Mouse (Mus musculus): ENCODE measurements at regions not wholly inside any gene's neighbourhood (a gene's known extent, or its start where the extent isn't known, plus 50 kb on each side); places are given as distances from the start of the nearest gene placed in this dataset.

DNA sequence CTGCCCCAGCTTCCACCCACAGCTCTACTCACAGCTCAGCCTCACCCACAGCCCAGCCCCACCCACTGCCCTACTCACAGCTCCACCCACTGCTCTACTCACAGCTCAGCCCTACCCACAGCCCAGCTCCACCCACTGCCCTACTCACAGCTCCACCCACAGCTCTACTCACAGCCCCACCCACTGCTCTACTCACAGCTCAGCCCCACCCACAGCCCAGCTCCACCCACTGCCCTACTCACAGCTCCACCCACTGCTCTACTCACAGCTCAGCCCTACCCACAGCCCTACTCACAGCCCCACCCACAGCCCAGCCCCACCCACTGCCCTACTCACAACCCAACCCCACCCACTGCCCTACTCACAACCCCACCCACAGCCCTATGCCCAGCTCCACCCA is 56.5 kb upstream of the Phox2b start:
- no peak for DNase-seq

DNA sequence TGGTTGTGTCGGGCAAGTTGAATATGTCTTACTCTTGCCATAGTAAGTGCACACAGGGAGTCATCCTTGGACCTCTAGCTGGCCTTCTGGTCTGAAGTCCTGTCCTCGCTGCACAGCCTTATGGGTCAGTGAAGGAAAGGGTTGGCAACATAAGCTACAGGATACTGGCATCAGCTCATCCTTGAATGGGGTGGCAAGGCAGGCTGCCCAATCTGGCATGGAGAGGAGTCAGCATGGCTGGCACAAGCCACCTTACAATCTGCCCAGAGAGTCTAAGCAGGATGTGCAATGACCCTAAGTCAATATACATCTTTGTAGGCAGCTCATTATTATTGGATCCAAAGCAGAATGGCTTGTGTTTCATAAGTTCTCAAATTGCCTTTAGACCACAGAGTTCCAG is 57.8 kb upstream of the Phox2b start:
- peak; percentile 69 to 72 for DNase-seq

GRCm38 (mm10) chr5:67176827-67177226 is 77.7 kb upstream of the Phox2b start:
- no peak for DNase-seq

GRCm38 (mm10) chr5:67179221-67179620 is 80.1 kb upstream of the Phox2b start:
- no peak for DNase-seq

DNA sequence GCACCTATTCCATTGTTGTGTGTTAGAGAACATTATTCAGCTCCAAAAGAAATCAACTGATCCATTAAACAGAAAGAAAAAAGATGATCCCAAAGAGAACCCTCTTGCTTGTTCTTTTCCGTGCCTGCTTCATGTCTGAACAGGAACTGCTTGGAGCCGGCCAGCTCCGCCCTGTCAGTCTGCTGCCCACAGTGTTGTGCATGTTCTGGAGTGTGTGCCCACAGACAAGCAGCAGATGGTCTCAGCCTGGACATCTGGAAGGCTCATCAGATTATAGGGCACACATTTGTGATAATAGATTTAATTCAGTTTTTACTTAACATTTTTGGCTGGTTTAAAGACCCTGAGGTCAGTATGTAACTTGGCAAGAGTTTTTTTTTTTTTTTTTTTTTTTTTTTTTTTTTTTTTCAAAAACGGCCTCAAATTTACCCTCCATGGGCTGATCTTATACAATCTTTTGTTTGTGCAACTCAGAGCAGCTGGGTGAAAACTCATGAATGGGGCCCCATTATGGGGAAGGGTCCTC is 70.9 kb upstream of the Tmem33 start:
- DNase-seq: peak; percentile 30

- no peak for DNase-seq
These were observed 66.3 kb upstream of the Tmem33 start for GRCm38 (mm10) chr5:67194065-67194464.

- no peak for DNase-seq
These were observed 55.2 kb upstream of the Tmem33 start for GRCm38 (mm10) chr5:67205083-67205738.

All from cerebellum, postnatal 14 days (tissue).